Mouse (Mus musculus): ENCODE results near the gene Itgb4.
A peak's percentile ranks its signal among the peaks of the same experiment; 100 is the strongest.
"Not testable (repeated sequence)": the region's sequence is repeated elsewhere in the genome, so short reads cannot be mapped to it uniquely, and the experiment has no call there.

Itgb4 gene

GRCm38 (mm10) chr11:116007095-116007850 is 32.8 kb downstream of the Itgb4 start:
- peak; percentile 20 to 21 for DNase-seq (ENCODE audit: inconsistent age in 2 of 2, low spot score in 1 of 2)

DNA sequence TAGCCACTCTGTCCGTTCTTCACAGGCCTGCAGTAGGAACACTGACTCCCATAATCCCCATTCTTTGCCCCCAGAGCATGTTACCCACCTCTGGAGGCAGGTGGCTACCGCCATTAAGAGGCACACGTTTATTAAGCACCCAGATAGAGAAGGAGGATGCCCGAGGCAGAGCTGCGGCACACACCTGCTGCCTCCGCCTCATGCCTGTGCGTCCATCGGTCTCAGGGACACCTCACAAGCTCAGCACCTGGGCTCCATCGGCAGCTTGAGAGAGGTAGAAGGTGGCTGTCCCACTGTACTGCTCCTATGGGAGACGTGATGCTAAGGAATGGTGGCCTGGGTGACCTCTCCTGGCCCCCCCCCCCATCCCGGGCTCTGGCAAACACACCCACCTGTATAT is 33.9 kb downstream of the Itgb4 start:
- no peak for DNase-seq (ENCODE audit: inconsistent age in 2 of 2, low spot score in 1 of 2)

DNA sequence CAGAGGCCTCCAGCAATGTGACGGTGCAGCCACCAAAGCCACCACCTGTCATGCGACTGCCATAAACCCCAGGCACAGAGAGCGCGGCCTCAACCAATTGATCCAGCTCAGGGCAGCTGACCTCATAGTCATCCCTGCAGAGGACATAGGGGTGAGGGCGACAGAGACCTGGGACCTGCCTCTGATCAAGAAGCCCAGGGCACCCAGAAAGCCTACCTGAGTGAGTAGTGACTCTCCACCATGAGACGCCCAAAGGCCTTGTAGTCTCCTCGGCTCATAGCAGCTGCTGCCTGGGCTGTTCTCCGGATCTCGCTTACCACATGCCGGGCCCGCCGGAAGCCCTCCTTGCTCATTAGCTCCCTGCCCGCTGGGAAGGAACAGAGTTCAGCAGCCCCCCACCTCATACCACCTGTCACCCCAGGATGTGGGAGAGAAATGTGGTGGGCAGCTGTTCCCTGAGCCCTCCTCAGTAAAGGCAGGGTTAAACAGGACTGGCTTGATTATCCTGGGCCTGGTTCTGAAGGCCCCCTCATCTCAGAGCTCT is 34.4 kb downstream of the Itgb4 start:
- no peak for DNase-seq (ENCODE audit: inconsistent age in 2 of 2, low spot score in 1 of 2)

GRCm38 (mm10) chr11:116009661-116010060 is 35.2 kb downstream of the Itgb4 start:
- no peak for DNase-seq (ENCODE audit: inconsistent age in 2 of 2, low spot score in 1 of 2)

GRCm38 (mm10) chr11:116010146-116010545 is 35.6 kb downstream of the Itgb4 start:
- DNase-seq (ENCODE audit: inconsistent age in 2 of 2, low spot score in 1 of 2): no peak

DNA sequence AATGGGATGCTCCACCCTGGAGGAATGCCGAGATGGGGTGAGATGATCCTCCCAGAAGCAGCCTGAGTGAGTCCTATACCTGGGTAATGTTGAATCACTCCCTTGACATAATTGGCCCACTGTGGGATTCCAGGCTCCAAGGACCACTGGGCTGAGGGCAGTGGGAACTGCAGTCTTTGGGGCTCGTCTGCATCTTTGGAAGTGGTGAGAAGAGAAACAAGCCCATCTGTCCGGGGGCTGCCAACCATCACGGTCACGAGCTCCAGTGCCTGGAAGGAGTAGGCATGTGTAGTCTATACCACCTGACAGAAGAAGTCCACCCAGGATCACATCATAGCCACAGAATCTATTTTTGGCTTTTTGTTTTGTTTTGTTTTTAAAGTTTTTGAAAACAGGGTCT is 36.4 kb downstream of the Itgb4 start:
- no peak for DNase-seq (ENCODE audit: inconsistent age in 2 of 2, low spot score in 1 of 2)

DNA sequence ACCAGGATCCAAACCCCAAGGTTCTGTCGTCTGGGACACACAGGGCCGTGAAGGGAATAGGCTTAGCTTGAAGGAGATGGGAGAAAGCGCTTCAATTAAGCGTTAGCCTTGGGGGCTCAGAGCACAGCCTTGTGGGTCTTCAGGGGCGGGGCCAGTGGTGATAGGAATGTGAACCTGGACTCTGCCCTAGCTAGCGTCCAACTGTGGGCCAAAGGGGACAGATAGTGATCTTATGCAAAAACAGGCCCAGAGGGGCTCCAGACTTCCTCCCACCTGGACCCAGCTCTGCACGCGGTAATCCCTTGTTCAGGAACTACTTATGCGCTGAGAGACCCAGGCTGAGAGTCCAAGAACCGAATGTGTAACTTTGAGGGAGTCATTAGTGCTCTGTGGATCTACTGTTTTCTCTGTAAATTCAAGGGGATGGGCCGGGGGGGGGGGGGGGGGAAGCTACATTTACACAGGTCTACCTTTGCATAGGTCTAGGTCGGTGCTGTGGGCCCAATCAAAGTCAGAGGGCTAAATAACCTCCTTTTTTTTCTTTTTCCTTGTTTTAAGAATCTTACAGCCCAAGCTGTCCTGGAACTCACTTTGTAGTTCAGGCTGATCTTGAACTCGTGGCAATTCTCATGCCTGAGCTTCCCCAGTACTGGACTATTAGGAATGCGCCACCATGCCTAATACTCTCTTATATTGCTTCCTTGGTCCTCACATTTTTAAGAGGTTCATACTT is 37.2 kb downstream of the Itgb4 start:
- no peak for DNase-seq (ENCODE audit: inconsistent age in 2 of 2, low spot score in 1 of 2)

DNA sequence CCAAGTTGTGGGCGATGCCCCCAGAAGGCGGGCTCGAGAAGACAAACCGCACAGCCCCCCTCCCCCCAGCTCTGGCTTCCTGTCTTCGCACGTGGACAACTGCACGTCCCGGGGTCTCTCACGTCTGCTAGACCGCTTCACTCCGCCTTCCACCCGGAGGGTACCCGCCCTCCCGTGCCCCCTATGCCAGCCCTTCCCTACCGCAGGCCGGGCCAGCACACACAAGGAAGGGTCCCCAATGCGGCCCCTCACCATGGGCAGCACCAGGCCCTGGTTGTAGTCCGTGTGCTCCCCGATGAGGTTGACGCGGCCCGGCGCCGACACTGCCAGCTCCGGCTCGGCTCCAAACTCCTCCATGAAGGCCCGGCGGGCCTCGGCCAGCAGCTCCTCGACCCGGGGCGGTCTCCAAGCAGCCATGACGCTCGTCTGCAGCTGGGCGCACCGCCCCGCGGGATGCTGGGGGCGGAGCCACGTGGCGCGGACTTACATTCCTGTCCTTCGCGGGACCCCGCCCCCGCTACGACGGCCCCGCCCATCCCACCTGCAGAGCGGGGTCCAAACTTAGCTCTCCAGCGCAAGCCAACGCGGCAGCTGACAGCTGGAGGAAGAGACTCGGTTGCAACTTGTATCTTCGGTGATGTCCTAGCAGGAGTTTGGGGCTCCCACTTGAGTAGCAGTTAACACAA is 37.9 kb downstream of the Itgb4 start, which contains the start of gene Galk1:
Gene Galk1 (minus strand): TSS at position 458 of the 686 bp plus-strand sequence.
- peak; percentile 93 to 95 for DNase-seq (ENCODE audit: inconsistent age in 2 of 2, low spot score in 1 of 2)

DNA sequence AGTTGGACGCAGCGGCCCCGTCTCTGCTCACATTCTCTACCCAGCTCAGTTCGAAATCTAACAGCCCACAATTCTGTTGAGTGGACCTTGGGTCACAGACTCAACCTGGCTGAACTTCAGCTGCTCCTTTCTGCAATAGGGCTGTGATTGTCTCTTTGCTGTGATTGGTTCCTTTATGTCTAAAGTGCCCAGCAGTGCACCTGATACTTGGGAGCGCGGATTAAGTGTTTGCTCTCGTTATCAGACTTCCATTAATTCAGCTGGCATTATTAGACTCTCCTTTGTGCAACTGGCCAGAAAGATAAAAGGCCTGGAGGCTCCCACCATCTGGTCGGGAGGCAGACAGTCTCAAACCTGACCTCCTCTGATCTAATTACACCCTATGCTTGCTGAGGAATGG is 40.3 kb downstream of the Itgb4 start:
- DNase-seq (ENCODE audit: inconsistent age in 2 of 2, low spot score in 1 of 2): no peak

DNA sequence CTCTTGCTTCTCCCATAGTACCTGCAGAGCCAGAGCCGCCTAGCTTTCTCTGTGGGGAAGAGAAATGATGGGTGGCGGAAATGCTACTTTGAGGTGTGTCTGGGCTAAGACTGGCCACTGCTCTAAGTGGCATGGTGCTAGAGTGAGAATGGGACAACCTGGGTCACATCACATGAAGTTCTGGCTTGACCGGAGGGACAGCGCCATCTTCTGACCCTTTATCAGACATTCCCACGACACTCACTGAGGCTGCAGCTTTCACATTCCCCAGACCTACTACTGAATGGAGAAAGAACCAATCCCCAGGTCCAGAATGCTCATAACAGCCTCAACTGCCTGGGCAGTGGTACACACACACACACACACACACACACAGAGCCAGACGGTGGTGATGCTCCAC is 43.6 kb downstream of the Itgb4 start:
- DNase-seq (ENCODE audit: inconsistent age in 2 of 2, low spot score in 1 of 2): peak in 1 of 2 experiments; percentile 80

DNA sequence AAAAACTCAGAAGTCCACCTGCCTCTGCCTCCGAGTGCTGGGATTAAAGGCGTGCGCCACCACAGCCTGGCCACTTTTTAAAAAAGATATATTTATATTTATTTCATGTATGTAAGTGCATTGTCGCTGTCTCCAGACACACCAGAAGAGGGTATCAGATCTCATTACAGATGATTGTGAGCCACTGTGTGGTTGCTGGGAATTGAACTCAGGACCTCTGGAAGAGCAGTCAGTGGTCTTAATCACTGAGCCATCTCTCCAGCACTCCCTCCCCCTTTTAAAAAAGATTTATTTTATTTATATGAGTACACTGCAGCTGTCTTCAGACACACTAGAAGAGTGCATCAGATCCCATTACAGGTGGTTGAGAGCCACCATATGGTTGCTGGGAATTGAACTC is 44.4 kb downstream of the Itgb4 start:
- DNase-seq (ENCODE audit: inconsistent age in 2 of 2, low spot score in 1 of 2): not testable (repeated sequence)

GRCm38 (mm10) chr11:116019360-116019791 is 44.9 kb downstream of the Itgb4 start:
- DNase-seq (ENCODE audit: inconsistent age in 2 of 2, low spot score in 1 of 2): no peak

GRCm38 (mm10) chr11:116019976-116020411 is 45.5 kb downstream of the Itgb4 start:
- DNase-seq (ENCODE audit: inconsistent age in 2 of 2, low spot score in 1 of 2): no peak

- DNase-seq (ENCODE audit: inconsistent age in 2 of 2, low spot score in 1 of 2): no peak
Measured at GRCm38 (mm10) chr11:116020519-116020922, 46.0 kb downstream of the Itgb4 start.

- peak in 1 of 2 experiments; percentile 41 for DNase-seq (ENCODE audit: inconsistent age in 2 of 2, low spot score in 1 of 2)
Measured at GRCm38 (mm10) chr11:116021328-116022220, 47.1 kb downstream of the Itgb4 start.

GRCm38 (mm10) chr11:116022256-116022780 is 47.8 kb downstream of the Itgb4 start:
- no peak for DNase-seq (ENCODE audit: inconsistent age in 2 of 2, low spot score in 1 of 2)

DNA sequence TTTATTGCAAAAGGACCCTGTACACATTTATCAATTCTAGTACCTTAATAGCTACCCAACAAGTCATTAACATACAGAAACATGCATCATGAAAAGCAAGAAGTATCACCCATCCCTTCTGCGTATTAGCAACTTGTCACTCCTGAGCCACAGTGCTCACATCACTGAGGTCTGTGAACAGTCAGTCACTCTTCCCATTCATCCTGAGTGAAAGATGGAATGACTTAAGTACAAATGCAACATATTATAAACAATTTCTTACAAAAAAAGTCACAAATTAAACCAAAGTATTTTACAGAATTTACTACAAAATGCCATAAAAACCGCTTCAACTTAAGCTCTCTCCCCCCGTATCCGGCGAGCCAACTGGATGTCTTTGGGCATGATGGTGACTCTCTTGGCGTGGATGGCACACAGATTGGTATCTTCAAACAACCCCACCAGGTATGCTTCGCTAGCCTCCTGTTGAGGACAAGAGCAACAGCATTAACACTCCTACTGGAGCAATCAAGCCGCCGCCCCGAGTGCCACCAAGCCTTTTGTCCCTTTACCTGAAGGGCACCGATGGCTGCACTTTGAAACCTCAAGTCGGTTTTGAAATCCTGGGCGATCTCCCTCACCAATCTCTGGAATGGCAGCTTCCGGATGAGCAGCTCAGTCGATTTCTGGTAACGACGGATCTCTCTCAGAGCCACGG is 48.7 kb downstream of the Itgb4 start:
- not testable (repeated sequence) for DNase-seq (ENCODE audit: inconsistent age in 2 of 2, low spot score in 1 of 2)

DNA sequence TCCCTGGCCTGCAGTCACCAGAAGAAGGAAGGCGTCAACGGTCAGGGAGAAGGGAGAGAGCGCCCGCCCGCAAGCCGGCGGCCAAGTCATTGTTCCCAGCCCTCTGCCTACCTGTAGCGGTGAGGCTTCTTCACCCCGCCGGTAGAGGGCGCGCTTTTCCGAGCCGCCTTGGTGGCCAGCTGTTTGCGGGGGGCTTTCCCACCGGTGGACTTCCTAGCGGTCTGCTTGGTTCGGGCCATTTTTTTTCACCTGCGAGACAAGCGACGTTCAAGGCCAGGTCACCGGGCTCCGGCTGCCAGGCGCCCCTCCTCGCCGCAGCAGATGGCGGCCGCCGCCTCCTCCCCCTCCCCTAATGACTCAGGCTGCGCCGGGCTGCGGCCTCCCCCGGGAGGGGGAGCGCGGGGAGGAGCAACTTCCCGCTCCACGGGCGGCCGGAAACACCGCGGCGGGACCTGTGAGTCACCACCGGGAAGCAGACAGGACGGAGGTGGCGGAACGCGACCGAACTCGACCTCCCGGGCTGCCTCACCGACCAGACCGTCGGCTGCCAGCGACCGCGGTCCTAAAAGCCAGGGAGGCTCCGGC is 49.4 kb downstream of the Itgb4 start:
- DNase-seq (ENCODE audit: inconsistent age in 2 of 2, low spot score in 1 of 2): peak; percentile 94 to 97

DNA sequence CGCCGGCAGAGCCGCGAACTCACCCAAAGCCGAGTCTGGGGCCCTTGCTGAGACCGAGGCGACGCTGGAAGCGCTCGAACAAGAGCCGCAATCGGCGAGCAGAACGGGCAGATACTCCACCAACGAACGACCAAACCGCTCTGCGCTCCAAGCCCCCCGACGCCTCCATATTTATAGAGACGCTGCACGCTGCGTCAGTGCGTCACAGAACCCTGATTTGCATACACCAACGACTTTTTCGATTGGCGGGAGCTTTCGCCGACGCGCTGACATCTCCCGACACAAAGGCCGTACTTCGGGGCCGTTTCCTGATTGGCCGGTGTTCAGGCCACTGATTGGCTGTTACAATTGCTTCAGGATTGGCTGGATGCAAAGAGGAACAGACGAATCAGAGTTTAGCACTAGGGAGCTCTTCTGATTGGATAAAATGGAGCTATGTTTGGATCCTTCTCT is 49.9 kb downstream of the Itgb4 start:
- peak; percentile 98 for DNase-seq (ENCODE audit: inconsistent age in 2 of 2, low spot score in 1 of 2)
